In the genomic region with DNA sequence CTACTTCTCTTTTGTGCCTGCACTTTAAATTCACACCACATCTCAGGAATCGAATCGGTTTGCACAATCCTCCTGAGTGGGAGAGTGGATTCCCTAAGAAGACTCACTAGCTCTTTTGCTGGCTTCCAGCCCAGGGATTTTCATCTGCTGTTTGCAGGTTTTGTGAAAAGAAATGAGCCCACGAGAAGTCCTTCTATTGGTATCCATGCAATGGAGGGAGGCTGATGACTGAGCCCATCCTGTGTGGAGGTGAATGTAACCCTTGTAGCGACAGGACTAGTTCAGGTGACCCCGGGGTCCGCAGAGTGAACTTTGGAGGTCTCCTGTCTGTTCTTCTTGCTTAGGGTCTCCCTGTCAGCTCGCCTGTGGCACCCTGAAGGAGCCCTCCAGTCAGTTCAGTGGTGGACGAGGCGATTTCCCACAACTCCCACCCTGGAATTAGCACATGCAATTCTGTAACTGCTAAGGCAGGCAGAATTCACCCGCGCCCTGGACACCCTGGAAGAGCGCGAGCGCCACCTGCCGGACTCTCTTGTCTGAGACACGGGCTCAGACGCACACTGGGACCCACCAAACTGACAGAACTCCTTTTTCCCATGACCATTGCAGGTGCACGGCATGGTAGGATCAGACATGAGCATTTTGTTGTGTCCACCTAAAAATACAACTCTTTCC, we compare ENCODE assay signal across 8 mouse cellular contexts.
DNase-seq lines count a peak whose midpoint lies in the region; ATAC-seq lines count a peak whose summit lies in the region.

No protein-coding gene starts in this region.

- no peak for ATAC-seq in liver, embryonic 12.5 days
- peak; percentile 79; the same call in 1 of the 2 replicates for ATAC-seq in limb, embryonic 11.5 days (ENCODE audit: insufficient number of reproducible peaks, low FRiP score, low TSS enrichment, low read depth)

- H3K27ac ChIP-seq in liver, embryonic 12.5 days = no peak overlapping the region
- no peak overlapping the region for H3K27ac ChIP-seq in limb, embryonic 11.5 days (replicated peaks; ENCODE audit: low read depth, low read length)

- no peaks in the 10 kb centered on the region for H3K4me1 ChIP-seq in liver, embryonic 12.5 days
- no peaks in the 10 kb centered on the region for H3K4me1 ChIP-seq in limb, embryonic 11.5 days (ENCODE audit: control insufficient read depth, insufficient read depth, low read length)

- WGBS in liver, embryonic 12.5 days (ENCODE audit: insufficient replicate concordance) = 28% methylated on average over 18 of the region's 18 CpGs
- 31% methylated on average over 18 of the region's 18 CpGs for WGBS in limb, embryonic 11.5 days

- H3K27me3 ChIP-seq in liver, embryonic 12.5 days (replicated peaks) = no peaks in the 10 kb centered on the region
- no peaks in the 10 kb centered on the region for H3K27me3 ChIP-seq in limb, embryonic 11.5 days (ENCODE audit: control insufficient read depth, insufficient read depth, low read length)

- intact Hi-C loops in gastrocnemius, postnatal 36 days (cut with DNase I) = loop anchor here (5.0 kb wide), 1 partner anchor 103 kb away; no protein-coding TSS in a partner anchor

- no peak overlapping the region for H3K4me2 ChIP-seq in liver, embryonic 12.5 days
- H3K4me2 ChIP-seq in limb, embryonic 11.5 days (ENCODE audit: low read depth, severe bottlenecking) = no peak overlapping the region

- peak; percentile 67 for DNase-seq in liver
- peak; percentile 83 for DNase-seq in embryo, embryonic 10 days (ENCODE audit: low spot score)
- peak; percentile 35 to 50 for DNase-seq in gastrocnemius, postnatal 36 days
- DNase-seq in kidney, adult 9 months = peak; percentile 56
- peak; percentile 90 for DNase-seq in limb, embryonic 11.5 days (ENCODE audit: low spot score)
- DNase-seq in naive thymus-derived CD4-positive, alpha-beta T cell, adult 2 months (ENCODE audit: low read depth) = peak; percentile 16
- DNase-seq in testis, postnatal 14 days (ENCODE audit: low spot score) = peak; percentile 37

- H3K9ac ChIP-seq in liver, embryonic 12.5 days = no peak overlapping the region
- no peak overlapping the region for H3K9ac ChIP-seq in limb, embryonic 11.5 days (ENCODE audit: low read length)

- no peaks in the 10 kb centered on the region for H3K36me3 ChIP-seq in liver, embryonic 12.5 days
- H3K36me3 ChIP-seq in limb, embryonic 11.5 days (ENCODE audit: control insufficient read depth, insufficient read depth, low read length) = no peaks in the 10 kb centered on the region

- H3K4me3 ChIP-seq in liver, embryonic 12.5 days = no peak overlapping the region
- H3K4me3 ChIP-seq in limb, embryonic 11.5 days (ENCODE audit: low read depth, low read length) = no peak overlapping the region

- no peaks in the 10 kb centered on the region for H3K9me3 ChIP-seq in liver, embryonic 12.5 days (replicated peaks)
- H3K9me3 ChIP-seq in limb, embryonic 11.5 days (ENCODE audit: control insufficient read depth, low read length) = no peaks in the 10 kb centered on the region

Comparison
In these comparisons a context has a peak if more than half of its experiments do, and no peak if none do; other contexts are left out.
1. DNase-seq: peak in every context shown above with its lines; median percentile 90 in limb, embryonic 11.5 days; 83 in embryo, embryonic 10 days; 67 in liver; 56 in kidney, adult 9 months; 42 in gastrocnemius, postnatal 36 days; 37 in testis, postnatal 14 days; 16 in naive thymus-derived CD4-positive, alpha-beta T cell, adult 2 months.